Mouse (Mus musculus) lung, postnatal 4 days (tissue): ENCODE results near the gene Igsf21.

ENCODE experiments used
- DNase-seq, 2 experiments: peaks; one replicate each; pipeline ENCODE4 v3.0.0; 2021

The Igsf21 gene

DNA sequence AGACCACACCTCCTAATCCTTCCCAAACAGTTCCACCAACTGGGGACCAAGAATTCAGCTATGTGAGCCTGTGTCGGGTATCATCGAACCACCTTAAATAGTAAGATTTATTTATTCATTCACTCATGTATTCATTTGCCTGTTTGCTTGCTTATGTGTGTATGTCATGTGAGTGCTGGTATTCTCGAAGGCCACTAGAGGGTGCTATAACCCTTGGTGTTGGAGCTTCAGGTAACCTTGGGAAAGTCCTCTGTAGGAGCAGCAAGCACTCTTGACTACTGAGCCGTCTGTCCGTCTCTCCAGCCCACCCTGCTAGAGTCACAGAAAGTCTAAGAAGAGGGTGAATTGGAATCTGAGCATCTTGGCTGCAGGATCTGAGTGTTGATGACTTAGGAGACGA is 103.4 kb downstream of the Igsf21 start:
- DNase-seq, result no peak

- DNase-seq, result peak in 1 of 2 experiments; percentile 24
These were observed 106.1 kb downstream of the Igsf21 start for GRCm38 (mm10) chr4:140140485-140140884.

- no peak for DNase-seq
These were observed 107.7 kb downstream of the Igsf21 start for GRCm38 (mm10) chr4:140138846-140139245.

- DNase-seq, result no peak
These were observed 114.8 kb downstream of the Igsf21 start for GRCm38 (mm10) chr4:140131625-140132321.

DNA sequence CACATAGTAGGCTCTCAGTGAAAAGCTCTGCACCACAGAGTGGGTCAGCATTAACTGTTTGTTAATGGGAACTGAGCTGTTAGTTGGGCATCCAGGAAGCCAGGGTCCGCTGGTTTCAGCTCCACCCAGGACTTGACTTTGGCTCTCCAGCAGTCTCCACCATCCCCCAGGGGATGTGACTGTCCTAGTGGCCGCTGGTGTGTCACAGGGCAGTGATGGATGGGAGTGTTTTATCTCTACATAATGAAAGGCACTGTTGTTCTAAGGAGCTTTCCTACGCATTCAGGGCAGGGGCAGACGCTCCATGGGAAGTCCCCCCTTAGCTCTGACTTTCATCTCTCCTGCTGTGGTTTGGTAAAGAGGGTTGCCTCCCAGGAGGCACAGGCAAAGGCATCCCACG is 115.4 kb downstream of the Igsf21 start:
- DNase-seq, result no peak

GRCm38 (mm10) chr4:140129553-140130275 is 116.9 kb downstream of the Igsf21 start:
- no peak for DNase-seq

DNA sequence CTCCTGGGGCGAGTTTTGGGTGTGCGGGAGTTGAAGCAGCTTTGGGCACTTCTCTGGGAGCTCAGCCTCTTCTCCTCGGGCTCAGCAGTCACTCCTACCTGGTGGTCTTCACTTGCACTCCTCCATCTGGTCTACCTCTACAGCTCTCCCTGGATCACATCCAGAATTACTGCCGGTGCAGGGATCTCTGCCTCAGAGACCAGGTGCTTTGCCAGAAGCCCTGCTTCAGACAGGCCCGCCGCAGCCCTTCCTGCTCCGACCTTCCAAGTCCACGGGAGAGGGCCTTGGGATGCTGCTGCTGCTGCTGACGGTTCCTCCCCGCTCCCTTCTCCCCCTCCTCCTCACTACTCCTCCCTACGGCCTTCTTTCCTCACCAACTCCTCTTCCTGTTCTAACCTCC is 118.5 kb downstream of the Igsf21 start:
- DNase-seq, result no peak

DNA sequence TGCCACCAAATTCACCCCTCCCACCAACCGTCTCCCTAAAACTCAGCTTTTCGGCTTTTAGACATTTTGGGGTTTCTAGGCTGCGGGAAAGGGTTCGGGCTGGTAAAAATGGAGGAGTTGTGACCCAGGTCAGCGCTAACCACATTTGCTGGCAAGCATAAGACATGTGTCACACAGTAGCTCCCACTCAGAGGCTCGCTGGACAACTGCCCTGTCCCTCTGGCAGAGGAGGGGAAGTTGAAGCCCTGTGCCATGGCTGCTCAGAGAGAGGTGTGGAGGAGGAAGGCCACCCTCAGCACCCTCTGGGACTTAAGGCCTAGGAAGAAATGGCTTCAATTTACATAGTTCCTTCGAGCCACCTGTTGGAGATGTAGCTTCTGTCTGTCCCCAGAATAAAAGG is 120.8 kb downstream of the Igsf21 start:
- no peak for DNase-seq

GRCm38 (mm10) chr4:140122534-140122933 is 124.0 kb downstream of the Igsf21 start:
- DNase-seq, result no peak

- no peak for DNase-seq
These were observed 129.3 kb downstream of the Igsf21 start for GRCm38 (mm10) chr4:140117275-140117691.

DNA sequence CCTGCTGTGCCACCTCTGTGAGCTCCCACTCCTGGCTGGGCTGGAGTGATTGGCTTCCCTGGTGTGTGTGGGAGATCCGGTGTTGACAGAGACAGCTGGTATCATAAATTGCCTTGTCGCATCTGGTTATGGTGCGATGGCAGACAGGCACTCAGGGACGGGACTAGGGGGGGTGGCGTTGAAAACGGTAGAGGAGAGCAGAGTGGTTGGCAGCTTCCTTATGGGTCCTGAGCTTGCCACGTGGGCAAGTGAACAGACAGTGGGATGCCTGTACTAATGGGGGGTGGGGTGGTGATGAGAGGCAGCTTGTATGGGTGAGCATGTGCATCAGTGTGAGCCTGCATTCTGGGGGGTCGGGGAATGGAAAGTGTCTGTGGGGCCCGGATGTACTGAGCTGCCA is 130.8 kb downstream of the Igsf21 start:
- no peak for DNase-seq

- no peak for DNase-seq
These were observed 131.5 kb downstream of the Igsf21 start for GRCm38 (mm10) chr4:140115053-140115452.

DNA sequence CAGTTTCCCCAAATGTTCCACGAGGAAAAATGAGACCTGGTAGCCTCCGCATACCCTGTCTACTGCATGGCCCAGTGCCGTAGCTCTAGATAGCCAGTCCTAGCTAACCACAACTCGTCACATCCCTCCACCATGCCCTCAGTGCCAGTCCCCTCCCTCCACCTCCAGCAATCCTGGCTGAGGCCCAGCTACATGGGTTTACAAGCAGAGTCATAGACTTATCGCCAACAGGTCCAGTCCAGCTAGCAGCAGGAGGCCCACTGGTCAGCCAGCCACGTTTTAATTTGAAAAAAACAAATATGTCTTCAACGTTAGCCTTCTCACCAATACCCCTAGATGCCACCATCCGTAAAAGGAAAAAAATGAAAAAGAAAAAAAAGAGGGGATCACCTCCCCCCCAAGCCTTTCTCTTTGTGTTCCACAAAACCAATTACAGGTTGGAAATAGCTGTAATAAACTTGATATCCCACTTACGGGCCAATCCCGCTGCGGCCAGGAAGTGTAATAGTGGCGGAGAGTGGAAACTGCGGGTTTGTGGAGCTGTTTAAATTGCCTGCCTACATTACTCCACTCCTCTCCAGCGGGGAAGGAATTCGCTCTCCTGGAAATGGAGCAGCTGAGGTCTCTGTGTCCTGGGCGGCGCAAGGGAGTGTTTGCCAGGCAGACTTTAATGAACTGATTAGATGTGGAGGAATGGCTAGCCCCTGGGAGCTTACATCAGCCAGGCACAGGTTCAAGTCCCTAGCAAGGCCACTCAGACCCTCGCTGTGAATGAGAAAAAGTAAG is 132.7 kb downstream of the Igsf21 start:
- DNase-seq, result no peak

- DNase-seq, result no peak
These were observed 137.0 kb downstream of the Igsf21 start for GRCm38 (mm10) chr4:140109626-140109948.

DNA sequence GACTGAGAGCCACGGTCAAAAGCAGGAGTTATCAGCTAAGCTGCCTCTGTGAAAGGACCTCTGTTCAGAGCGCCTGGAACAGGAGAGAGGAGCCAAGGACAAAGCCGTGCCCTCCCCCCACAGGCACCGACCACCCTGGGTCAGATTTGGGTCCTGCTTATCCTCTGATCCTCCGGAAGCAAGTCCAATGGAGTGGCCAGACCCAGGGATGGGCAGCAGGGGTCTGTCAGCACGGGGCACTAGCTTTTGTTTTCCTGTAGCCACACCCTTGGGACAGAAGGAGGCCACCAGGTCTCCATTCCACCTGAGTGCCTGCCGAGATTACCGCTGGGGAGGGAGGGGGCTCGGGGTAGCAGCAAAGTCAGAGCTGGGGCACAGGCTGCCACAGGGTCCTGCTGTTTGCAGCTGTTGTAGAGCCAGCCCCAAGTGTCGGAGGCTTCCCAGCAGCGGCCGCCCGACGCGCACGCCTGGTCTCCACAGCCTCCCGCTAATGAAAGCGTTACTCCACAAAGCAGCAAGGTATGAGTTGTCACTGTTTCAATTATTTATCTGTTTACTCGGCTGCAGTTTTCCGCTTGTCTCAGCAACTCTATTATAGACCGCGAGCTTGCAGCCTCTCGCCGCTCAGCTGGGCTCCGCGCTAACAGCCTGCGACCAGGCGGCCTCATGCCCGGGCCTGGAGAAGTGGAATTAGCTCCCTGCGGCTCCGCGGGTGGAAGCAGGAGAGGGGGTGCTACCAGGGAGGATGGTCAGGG is 137.5 kb downstream of the Igsf21 start:
- no peak for DNase-seq

DNA sequence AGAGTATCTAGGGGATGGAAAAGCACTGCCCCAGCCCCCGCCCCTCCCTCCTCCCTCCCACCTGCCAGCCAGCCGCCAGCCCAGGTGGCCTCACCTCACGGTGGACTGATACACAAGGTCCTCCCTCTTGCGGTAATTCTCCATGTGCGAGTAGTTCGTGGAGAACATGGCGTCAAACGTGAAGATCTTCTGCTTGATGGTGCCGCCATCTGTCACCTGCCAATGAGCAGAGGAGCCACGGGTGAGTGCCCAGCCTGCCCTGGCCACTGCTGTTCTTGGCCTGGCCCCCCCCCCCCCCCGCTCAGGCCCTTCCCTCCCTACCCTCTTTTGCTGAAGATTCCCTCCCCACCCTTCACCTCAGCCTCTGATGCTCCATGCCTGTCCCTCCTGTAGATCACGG is 139.4 kb downstream of the Igsf21 start:
- no peak for DNase-seq

GRCm38 (mm10) chr4:140104795-140105194 is 141.8 kb downstream of the Igsf21 start:
- DNase-seq, result no peak

- no peak for DNase-seq
These were observed 143.1 kb downstream of the Igsf21 start for GRCm38 (mm10) chr4:140103341-140104027.

DNA sequence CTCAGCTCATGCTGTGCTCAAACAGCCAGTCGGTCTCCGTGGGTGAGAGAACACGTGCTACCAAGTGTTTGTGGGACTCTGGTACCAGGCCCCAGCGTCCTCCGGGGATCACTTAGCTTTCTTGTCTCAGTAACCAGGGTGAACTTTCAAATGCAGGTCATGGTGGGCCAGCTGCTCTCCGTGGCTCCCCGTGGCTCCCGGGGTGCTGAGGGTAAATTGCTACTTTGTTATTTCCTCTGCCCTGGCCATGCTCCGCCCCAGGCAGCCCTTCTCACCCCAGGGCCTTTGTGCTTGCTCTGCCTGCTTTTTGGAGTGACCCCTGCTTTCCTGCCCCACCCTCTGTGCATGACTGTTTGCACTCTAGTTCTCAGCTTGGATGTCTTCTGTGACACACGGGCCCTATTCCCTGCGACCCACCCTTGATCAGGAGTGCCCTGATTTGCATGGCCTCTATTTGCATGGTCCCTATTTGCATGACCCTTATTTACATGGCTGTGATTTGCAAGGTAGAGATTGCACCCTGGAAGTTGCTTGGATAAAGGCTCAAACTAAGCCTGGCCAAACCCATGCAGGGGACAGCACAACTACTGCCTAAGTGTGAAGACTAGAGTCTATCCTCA is 143.9 kb downstream of the Igsf21 start:
- no peak for DNase-seq

GRCm38 (mm10) chr4:140101106-140101505 is 145.5 kb downstream of the Igsf21 start:
- DNase-seq, result peak in 1 of 2 experiments; percentile 8

DNA sequence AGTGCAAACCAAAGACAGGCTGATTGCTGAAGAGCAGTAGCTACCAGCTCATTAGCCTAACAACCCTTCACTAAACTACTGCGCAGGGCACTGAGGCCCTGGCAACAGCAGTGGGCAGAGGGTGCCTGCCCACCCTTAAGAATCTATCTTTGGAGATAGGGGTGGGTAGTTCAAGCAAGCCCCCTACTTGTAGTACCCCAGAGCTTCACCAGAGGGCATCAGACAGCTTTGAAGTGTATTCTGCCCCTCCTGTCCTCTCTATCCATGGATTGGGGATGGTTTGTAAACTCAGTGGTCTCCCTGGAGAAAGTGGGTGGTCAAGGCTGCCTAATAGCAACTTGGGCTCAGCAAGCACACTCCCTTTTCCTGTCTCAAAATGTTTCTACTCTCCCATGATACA is 146.4 kb downstream of the Igsf21 start:
- no peak for DNase-seq

GRCm38 (mm10) chr4:140096283-140096682 is 150.3 kb downstream of the Igsf21 start:
- DNase-seq, result no peak
